Mouse (Mus musculus) bone marrow macrophage, adult 2 months (primary cell): Measurements from ENCODE around the gene Adgb.

Experiments used
- CTCF ChIP-seq: IDR thresholded peaks from 2 replicates; pipeline ENCODE4 v1.5.1; 2012; ENCODE audit warnings: low read depth, mild to moderate bottlenecking, low read length, moderate library complexity
- POLR2A ChIP-seq: IDR thresholded peaks from 2 replicates; pipeline ENCODE4 v1.6.1; 2012; ENCODE audit warnings: mild to moderate bottlenecking, low read depth, low read length, borderline replicate concordance

GRCm38 (mm10) chr10:10318086-10318485 is 154.0 kb downstream of the Adgb start:
- TF ChIP-seq CTCF (no peak), POLR2A (no peak)
